Mouse (Mus musculus) neutrophil, adult 5-6 weeks (primary cell): ENCODE results near the gene Ints4. TPM values are rescaled to one million over a fixed set of nuclear protein-coding genes. Genes with fewer than 3 reads are reported as not detected.

ENCODE experiments used
- total RNA-seq: library from RNA; stranded (forward); fragments of 200-1000 nt; gene quantifications from 2 replicates; pipeline ENCODE4 v1.2.3, GENCODE M21; 2017

The Ints4 gene
- total RNA-seq, 1 experiment from 2014 or later: 73.8 TPM

Other genes starting within 250 kb of the Ints4 start
- gene Usp35, start 148.9 kb upstream of the Ints4 start, total RNA-seq: 2.7 and 5.7 TPM in 2 replicates
- gene Kctd21, start 148.6 kb upstream of the Ints4 start, total RNA-seq: 1.1 and 2.4 TPM in 2 replicates
- 4.8 and 7.4 TPM in 2 replicates for gene Alg8, start 109.3 kb upstream of the Ints4 start, total RNA-seq
- 31.3 and 32.9 TPM in 2 replicates for gene Ndufc2, start 81.0 kb upstream of the Ints4 start, total RNA-seq
- not detected in 2 replicates for gene Thrsp, start 63.2 kb upstream of the Ints4 start, total RNA-seq
- 7.1 and 9.7 TPM in 2 replicates for gene Kctd14, start 29.6 kb upstream of the Ints4 start, total RNA-seq
- 16.1 and 19.6 TPM in 2 replicates for gene Aamdc, start 98.5 kb downstream of the Ints4 start, total RNA-seq
- 86.8 and 100 TPM in 2 replicates for gene Rsf1, start 98.9 kb downstream of the Ints4 start, total RNA-seq
- gene Clns1a, start 215.7 kb downstream of the Ints4 start, total RNA-seq: 42.5 and 54.9 TPM in 2 replicates